Mouse (Mus musculus) midbrain, postnatal 0 days (tissue): ENCODE data around the gene Kcnj10. TPM values are rescaled to one million over a fixed set of nuclear protein-coding genes. Genes with fewer than 3 reads are reported as not detected.

Experiments used
- ATAC-seq: fragments of 200-750 bp; cut with Nextera tagmentation; 2 replicates; pipeline ENCODE4 v1.8.0; 2017; ENCODE audit warnings: moderate number of reproducible peaks, mild to moderate bottlenecking, moderate TSS enrichment, moderate library complexity; ENCODE audit not compliant: low FRiP score
- DNase-seq: peaks from one replicate; pipeline ENCODE4 v3.0.0-alpha.2; 2015; ENCODE audit warnings: low spot score
- H3K27ac ChIP-seq: fragments of 300-500 bp; sonication (generic); 2 replicates; pipeline ENCODE4 v1.5.1; 2014; ENCODE audit warnings: low read depth, mild to moderate bottlenecking, low read length, mixed read lengths
- H3K27me3 ChIP-seq: fragments of 300-500 bp; sonication (generic); 2 replicates; pipeline ENCODE4 v1.6.1; 2014; ENCODE audit warnings: low read length, control low read depth, mixed read lengths; ENCODE audit not compliant: insufficient read depth
- H3K36me3 ChIP-seq: fragments of 300-500 bp; sonication (generic); 2 replicates; pipeline ENCODE4 v1.6.1; 2014; ENCODE audit warnings: low read length, control low read depth, mixed read lengths; ENCODE audit not compliant: insufficient read depth
- H3K4me1 ChIP-seq: fragments of 300-500 bp; sonication (generic); 2 replicates; pipeline ENCODE4 v1.6.1; 2014; ENCODE audit warnings: mild to moderate bottlenecking, control low read depth, antibody characterized with exemption, low read length, mixed read lengths; ENCODE audit not compliant: insufficient read depth
- H3K4me2 ChIP-seq: fragments of 300-500 bp; sonication (generic); 2 replicates; pipeline ENCODE4 v1.6.1; 2014; ENCODE audit warnings: low read depth, mild to moderate bottlenecking, low read length, mixed read lengths; ENCODE audit not compliant: poor library complexity, severe bottlenecking
- H3K4me3 ChIP-seq: fragments of 300-500 bp; sonication (generic); 2 replicates; pipeline ENCODE4 v1.5.1; 2014; ENCODE audit warnings: low read depth, mild to moderate bottlenecking, low read length, moderate library complexity
- H3K9ac ChIP-seq: fragments of 300-500 bp; sonication (generic); replicated peaks from 2 replicates; pipeline ENCODE4 v1.6.1; 2014; ENCODE audit warnings: mild to moderate bottlenecking, low read length, moderate library complexity, mixed read lengths; ENCODE audit not compliant: poor library complexity, severe bottlenecking
- H3K9me3 ChIP-seq: fragments of 300-500 bp; sonication (generic); 2 replicates; pipeline ENCODE4 v1.6.1; 2016; ENCODE audit warnings: low read length, control low read depth
- CTCF ChIP-seq: IDR thresholded peaks from 2 replicates; pipeline ENCODE4 v1.5.1; 2016; ENCODE audit warnings: antibody characterized with exemption, mild to moderate bottlenecking
- WGBS: fragments of 180-500 bp; shearing (Covaris S2); extraction: QIAGEN DNeasy Blood & Tissue Kit; methylation state at CpG from one replicate; pipeline ENCODE4 v1.1.7; 2014; 5-methylcytosine and 5-hydroxymethylcytosine counted together
- polyA plus RNA-seq: library from polyadenylated mRNA; unstranded; fragments of >200 nt; fragmentation: Nextera tagmentation; extraction: Ambion mirVana; gene quantifications from 2 replicates; pipeline ENCODE4 v1.2.1, GENCODE M21; 2015
- total RNA-seq: library from RNA; depleted of rRNA; stranded (reverse); fragments of >200 nt; gene quantifications from 2 replicates; pipeline ENCODE4 v1.2.3, GENCODE M21; 2014

Kcnj10 gene
- total and polyA plus RNA-seq, 2 experiments from 2014 or later, result 3.9 to 6.6 TPM

DNA sequence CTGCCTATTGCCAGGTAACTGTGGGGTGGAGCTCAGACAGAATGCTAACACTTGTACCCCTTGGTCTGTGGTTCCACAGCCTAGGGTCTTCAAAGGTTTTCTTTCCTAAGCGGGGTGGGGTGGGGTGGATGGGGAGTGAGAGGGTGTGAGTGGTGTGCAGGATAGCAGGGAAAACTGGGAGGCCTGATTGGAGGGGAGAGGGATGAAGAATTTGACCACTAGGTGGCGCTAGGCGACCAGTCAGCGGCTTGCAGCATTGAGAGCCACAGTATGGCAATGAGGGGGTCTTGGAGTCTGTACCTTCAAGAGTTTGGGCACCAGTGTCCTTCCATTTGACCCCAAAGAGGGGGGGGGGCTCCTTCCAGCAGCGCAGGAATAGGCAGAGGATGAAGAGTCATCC is 71.2 kb downstream of the Kcnj10 start:
- H3K4me3 ChIP-seq, result no peak overlapping the region
- no peak overlapping the region for H3K9ac ChIP-seq
- no peaks in the 10 kb centered on the region for H3K27me3 ChIP-seq
- H3K36me3 ChIP-seq, result no peaks in the 10 kb centered on the region
- no peak overlapping the region for H3K27ac ChIP-seq
- no peaks in the 10 kb centered on the region for H3K9me3 ChIP-seq
- no peaks in the 10 kb centered on the region for H3K4me1 ChIP-seq
- peak; percentile 94 for TF ChIP-seq CTCF
- no peak overlapping the region for H3K4me2 ChIP-seq
- WGBS, result 0% methylated on average over 5 of the region's 5 CpGs
- DNase-seq (peak; percentile 82), ATAC-seq (peak; percentile 86)

DNA sequence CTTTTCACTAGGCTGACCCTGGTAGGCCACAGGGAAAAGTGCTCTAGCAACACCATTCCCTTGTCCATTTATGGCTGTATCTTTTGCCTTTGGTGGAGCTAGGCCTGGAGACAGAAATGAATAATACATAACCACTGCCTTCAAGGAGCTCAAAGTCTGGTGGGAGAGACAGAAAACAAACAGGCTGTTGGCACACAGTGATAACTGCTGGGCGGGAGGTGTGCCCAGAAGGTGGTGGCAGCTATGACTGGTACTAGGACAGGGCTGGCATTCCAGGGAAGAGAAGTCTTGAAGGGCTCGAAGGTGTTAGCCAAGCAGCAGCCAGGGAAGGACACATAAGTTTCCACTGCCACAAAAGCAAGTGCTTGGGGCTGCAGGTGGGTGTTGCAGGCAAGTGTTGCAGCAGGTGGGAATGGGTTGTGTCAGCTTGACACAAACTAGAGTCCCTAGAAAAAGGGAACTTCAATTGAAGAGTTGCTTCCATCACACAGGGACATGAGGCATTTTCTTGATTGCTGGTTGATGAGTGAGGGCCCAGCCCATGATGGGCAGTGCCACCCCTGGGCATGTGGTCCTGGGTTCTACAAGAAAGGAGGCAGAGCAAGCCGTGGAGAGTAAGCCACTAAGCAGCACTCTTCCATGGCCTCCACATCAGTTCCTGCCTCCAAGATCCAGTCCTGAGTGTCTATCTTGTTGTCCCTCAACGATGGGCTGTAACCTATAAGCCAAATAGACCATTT is 72.7 kb downstream of the Kcnj10 start:
- Histone ChIP-seq H3K36me3 (no peaks in the 10 kb centered on the region), H3K9me3 (no peaks in the 10 kb centered on the region), H3K4me3 (no peak overlapping the region), H3K4me2 (no peak overlapping the region), H3K9ac (no peak overlapping the region), H3K4me1 (no peaks in the 10 kb centered on the region), H3K27me3 (no peaks in the 10 kb centered on the region), H3K27ac (no peak overlapping the region)
- ATAC-seq (no peak), DNase-seq (no peak)
- 82% methylated on average over 4 of the region's 4 CpGs for WGBS
- no peak for TF ChIP-seq CTCF

DNA sequence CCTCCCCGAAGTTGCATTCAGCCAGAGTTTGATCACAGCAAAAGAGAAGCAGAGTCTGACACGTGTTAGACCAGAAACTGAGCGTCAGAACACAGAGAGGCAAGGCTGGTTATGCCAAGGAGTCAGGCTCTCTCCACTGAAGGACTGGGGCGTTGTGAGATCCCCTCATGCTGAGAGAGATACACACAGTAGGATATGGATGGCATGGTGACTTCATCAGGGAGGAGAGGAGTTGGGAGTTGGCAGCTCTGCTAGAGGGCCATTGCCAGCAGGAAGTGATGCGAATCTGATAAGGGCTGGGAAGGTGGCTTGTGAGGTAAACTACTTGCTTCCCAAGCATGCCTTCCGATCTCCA is 73.2 kb downstream of the Kcnj10 start:
- WGBS, result 91% methylated on average over 6 of the region's 6 CpGs
- Histone ChIP-seq H3K4me3 (no peak overlapping the region), H3K4me1 (no peaks in the 10 kb centered on the region), H3K27ac (no peak overlapping the region), H3K36me3 (no peaks in the 10 kb centered on the region), H3K27me3 (no peaks in the 10 kb centered on the region), H3K4me2 (no peak overlapping the region), H3K9me3 (no peaks in the 10 kb centered on the region), H3K9ac (no peak overlapping the region)
- no peak for TF ChIP-seq CTCF
- DNase-seq (no peak), ATAC-seq (no peak)

DNA sequence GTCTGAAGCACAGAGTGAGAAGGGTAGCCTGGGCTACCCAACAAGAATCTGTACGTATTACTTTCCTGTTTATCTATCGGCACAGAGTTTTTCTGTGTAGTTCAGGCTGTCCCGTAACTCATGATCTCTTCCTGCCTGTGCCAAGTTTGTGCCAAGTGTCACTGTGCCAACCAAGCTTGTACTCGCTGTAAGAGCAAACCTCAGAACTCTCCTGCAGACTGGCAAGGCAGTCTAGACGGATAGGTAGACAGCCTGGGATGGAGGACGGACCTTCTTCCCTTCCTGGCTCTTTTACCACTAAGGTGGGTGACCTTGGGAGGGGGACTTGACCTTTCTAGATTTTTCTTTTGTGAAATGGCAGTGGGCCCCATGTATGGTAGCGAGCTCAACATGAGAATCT is 74.1 kb downstream of the Kcnj10 start:
- ATAC-seq (no peak), DNase-seq (no peak)
- WGBS, result 89% methylated on average over 7 of the region's 7 CpGs

DNA sequence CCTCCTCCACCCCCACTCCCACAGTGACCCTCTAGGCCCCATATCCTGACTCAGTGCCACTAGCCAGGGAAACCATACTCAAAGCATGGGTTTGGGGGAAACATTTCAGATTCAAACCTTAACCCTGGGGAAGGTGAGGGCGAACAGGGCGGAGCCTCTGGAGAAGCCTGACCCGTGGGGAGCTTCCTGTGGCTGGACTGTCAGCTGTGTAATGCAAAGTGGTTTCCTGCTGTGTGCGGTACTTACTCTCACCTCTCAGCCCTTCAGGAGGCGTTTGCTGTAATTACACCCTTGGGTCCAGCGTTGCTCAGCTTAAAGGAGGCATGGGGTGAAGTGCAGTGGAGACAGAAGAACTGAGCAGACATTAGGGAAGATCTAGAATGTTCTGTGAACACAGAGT is 77.2 kb downstream of the Kcnj10 start:
- no peak overlapping the region for H3K27ac ChIP-seq
- H3K4me1 ChIP-seq, result no peaks in the 10 kb centered on the region
- no peak overlapping the region for H3K4me3 ChIP-seq
- DNase-seq (no peak), ATAC-seq (no peak)
- H3K27me3 ChIP-seq, result no peaks in the 10 kb centered on the region
- no peak overlapping the region for H3K9ac ChIP-seq
- no peak for TF ChIP-seq CTCF
- H3K36me3 ChIP-seq, result no peaks in the 10 kb centered on the region
- no peak overlapping the region for H3K4me2 ChIP-seq
- H3K9me3 ChIP-seq, result no peaks in the 10 kb centered on the region
- 21% methylated on average over 6 of the region's 6 CpGs for WGBS

More for the DNA sequence above, 74.1 kb downstream of the Kcnj10 start:
- Histone ChIP-seq H3K4me1 (no peaks in the 10 kb centered on the region), H3K27ac (no peak overlapping the region), H3K36me3 (no peaks in the 10 kb centered on the region), H3K27me3 (no peaks in the 10 kb centered on the region), H3K9ac (no peak overlapping the region), H3K4me3 (no peak overlapping the region), H3K4me2 (no peak overlapping the region), H3K9me3 (no peaks in the 10 kb centered on the region)
- TF ChIP-seq CTCF, result no peak

DNA sequence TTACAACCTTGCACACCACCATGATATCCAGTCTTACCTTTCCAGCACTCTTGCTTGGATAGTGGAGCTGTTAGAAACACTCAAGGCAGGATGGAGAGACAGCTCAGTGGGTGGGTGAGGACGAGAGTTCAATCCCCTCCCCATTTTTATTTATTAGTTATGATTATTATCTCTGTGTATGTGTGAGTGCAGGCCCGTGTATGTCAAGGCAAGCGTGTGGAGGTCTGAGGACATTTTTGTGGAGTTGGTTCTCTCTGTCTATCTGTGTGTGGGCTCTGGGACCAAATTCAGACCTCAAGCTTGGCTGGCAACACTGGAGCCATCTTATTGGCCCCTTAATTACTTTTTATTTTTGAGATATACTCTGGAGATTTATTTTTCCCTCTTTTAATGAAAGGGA is 77.6 kb downstream of the Kcnj10 start:
- Histone ChIP-seq H3K27me3 (no peaks in the 10 kb centered on the region), H3K4me2 (no peak overlapping the region), H3K27ac (no peak overlapping the region), H3K4me1 (no peaks in the 10 kb centered on the region), H3K36me3 (no peaks in the 10 kb centered on the region), H3K9me3 (no peaks in the 10 kb centered on the region), H3K4me3 (no peak overlapping the region), H3K9ac (no peak overlapping the region)
- ATAC-seq, result no peak
- WGBS, result 75% methylated on average over 3 of the region's 3 CpGs
- DNase-seq, result no peak
- no peak for TF ChIP-seq CTCF
